Mouse (Mus musculus) adrenal gland, postnatal 36 days (tissue): ENCODE data around the gene Slc16a12. TPM values are rescaled to one million over a fixed set of nuclear protein-coding genes. Genes with fewer than 3 reads are reported as not detected.

Experiments used
- DNase-seq, 2 experiments: peaks; one replicate each; pipeline ENCODE4 v3.0.0; 2021; ENCODE audit warnings: mixed read lengths in 1 of 2
- total RNA-seq, 2 experiments: library from RNA; stranded (reverse); gene quantifications; 2 replicates each; pipeline ENCODE4 v1.2.3; 2021

The Slc16a12 gene
- total RNA-seq, 2 experiments from 2014 or later = 0.33 to 0.36 TPM

- no peak for DNase-seq
Observed at GRCm38 (mm10) chr19:34726254-34726962, 20.7 kb downstream of the Slc16a12 start.

- DNase-seq = no peak
Observed at GRCm38 (mm10) chr19:34725418-34725817, 21.7 kb downstream of the Slc16a12 start.

GRCm38 (mm10) chr19:34724598-34724997 is 22.5 kb downstream of the Slc16a12 start:
- DNase-seq = no peak

- DNase-seq = no peak
Observed at GRCm38 (mm10) chr19:34722541-34722940, 24.5 kb downstream of the Slc16a12 start.

- DNase-seq = no peak
Observed at GRCm38 (mm10) chr19:34720130-34720529, 27.0 kb downstream of the Slc16a12 start.

- no peak for DNase-seq
Observed at GRCm38 (mm10) chr19:34718963-34719362, 28.1 kb downstream of the Slc16a12 start.

GRCm38 (mm10) chr19:34718478-34718877 is 28.6 kb downstream of the Slc16a12 start:
- no peak for DNase-seq

GRCm38 (mm10) chr19:34715895-34716294 is 31.2 kb downstream of the Slc16a12 start:
- no peak for DNase-seq

GRCm38 (mm10) chr19:34714250-34714666 is 32.8 kb downstream of the Slc16a12 start:
- no peak for DNase-seq

GRCm38 (mm10) chr19:34712050-34712449 is 35.0 kb downstream of the Slc16a12 start:
- DNase-seq = no peak

- no peak for DNase-seq
Observed at GRCm38 (mm10) chr19:34708221-34708620, 38.9 kb downstream of the Slc16a12 start.

- no peak for DNase-seq
Observed at GRCm38 (mm10) chr19:34707571-34707970, 39.5 kb downstream of the Slc16a12 start.

- DNase-seq = no peak
Observed at GRCm38 (mm10) chr19:34706261-34706660, 40.8 kb downstream of the Slc16a12 start.

GRCm38 (mm10) chr19:34705141-34705540 is 41.9 kb downstream of the Slc16a12 start:
- DNase-seq = peak in 1 of 2 experiments; percentile 8

GRCm38 (mm10) chr19:34699300-34699699 is 47.8 kb downstream of the Slc16a12 start:
- no peak for DNase-seq

GRCm38 (mm10) chr19:34698852-34699251 is 48.2 kb downstream of the Slc16a12 start:
- no peak for DNase-seq

- DNase-seq = no peak
Observed at GRCm38 (mm10) chr19:34698432-34698831, 48.7 kb downstream of the Slc16a12 start.

GRCm38 (mm10) chr19:34697461-34697860 is 49.6 kb downstream of the Slc16a12 start:
- no peak for DNase-seq

GRCm38 (mm10) chr19:34696352-34696986 is 50.6 kb downstream of the Slc16a12 start:
- no peak for DNase-seq

GRCm38 (mm10) chr19:34691402-34691801 is 55.7 kb downstream of the Slc16a12 start:
- DNase-seq = no peak

GRCm38 (mm10) chr19:34685530-34685929 is 61.6 kb downstream of the Slc16a12 start:
- no peak for DNase-seq

- peak; percentile 71 to 80 for DNase-seq
Observed at GRCm38 (mm10) chr19:34684857-34685256, 62.2 kb downstream of the Slc16a12 start.

GRCm38 (mm10) chr19:34678428-34678827 is 68.7 kb downstream of the Slc16a12 start:
- no peak for DNase-seq

- peak; percentile 5 to 28 for DNase-seq
Observed at GRCm38 (mm10) chr19:34673476-34673875, 73.6 kb downstream of the Slc16a12 start.
